ENCODE assay signal across 27 mouse cellular contexts in genomic region chrX:140418467-140418866, GRCm38 (mm10). TPM values are rescaled to one million over a fixed set of nuclear protein-coding genes. Genes with fewer than 3 reads are reported as not detected.
DNase-seq lines count a peak whose midpoint lies in the region; ATAC-seq lines count a peak whose summit lies in the region.
"Had no signal": no experiment of that assay in that cellular context is flagged by ENCODE, and none has a peak within 500 bp of the region (broad histone marks: within the 10 kb centered on the region; RNA-seq: fewer than 3 reads in every experiment).

No protein-coding gene starts in this region.

- H3K9me3 ChIP-seq in kidney, embryonic 15.5 days (replicated peaks), result no peaks in the 10 kb centered on the region
- H3K9me3 ChIP-seq: hindbrain, embryonic 13.5 days; liver, embryonic 13.5 days; midbrain, embryonic 13.5 days; neural tube, embryonic 13.5 days had no signal

- ATAC-seq in kidney, embryonic 15.5 days (replicated peaks; ENCODE audit: low FRiP score), result no peak
- ATAC-seq: CD4-positive, CD25-positive, alpha-beta regulatory T cell, adult 4 months; forebrain, postnatal 0 days; intestine, embryonic 16.5 days; lung, postnatal 0 days; midbrain, embryonic 13.5 days had no signal

- H3K27me3 ChIP-seq in kidney, embryonic 15.5 days, result peaks cover 49% of the 10 kb centered on the region
- H3K27me3 ChIP-seq: heart, embryonic 12.5 days; liver, embryonic 13.5 days had no signal

- H3K36me3 ChIP-seq in kidney, embryonic 15.5 days, result no peaks in the 10 kb centered on the region
- H3K36me3 ChIP-seq: heart, embryonic 12.5 days; liver, embryonic 13.5 days; midbrain, embryonic 13.5 days; neural tube, embryonic 13.5 days had no signal

- no peak overlapping the region for H3K4me2 ChIP-seq in kidney, embryonic 15.5 days
- H3K4me2 ChIP-seq: heart, embryonic 12.5 days; hindbrain, embryonic 13.5 days; liver, embryonic 13.5 days; midbrain, embryonic 13.5 days; neural tube, embryonic 13.5 days had no signal

- no peak overlapping the region for H3K27ac ChIP-seq in kidney, embryonic 15.5 days
- H3K27ac ChIP-seq: heart, adult 2 months; hindbrain, embryonic 13.5 days; liver, embryonic 13.5 days; macrophage; midbrain, embryonic 13.5 days; neural tube, embryonic 13.5 days had no signal

- 97% methylated on average over 4 of the region's 4 CpGs for WGBS in kidney, embryonic 15.5 days

- no peak overlapping the region for H3K4me3 ChIP-seq in kidney, embryonic 15.5 days (replicated peaks)
- H3K4me3 ChIP-seq: erythroblast, embryonic 14.5 days; heart, adult 2 months; heart, embryonic 12.5 days; hindbrain, embryonic 13.5 days; liver, embryonic 13.5 days; midbrain, embryonic 13.5 days; neural tube, embryonic 13.5 days had no signal

- H3K4me1 ChIP-seq in kidney, embryonic 15.5 days, result no peaks in the 10 kb centered on the region
- H3K4me1 ChIP-seq: heart, embryonic 12.5 days; hindbrain, embryonic 13.5 days; liver, embryonic 13.5 days; midbrain, embryonic 13.5 days; neural tube, embryonic 13.5 days had no signal

- no peak overlapping the region for H3K9ac ChIP-seq in kidney, embryonic 15.5 days
- H3K9ac ChIP-seq: forebrain, postnatal 0 days; heart, embryonic 12.5 days; hindbrain, embryonic 13.5 days; liver, embryonic 13.5 days; midbrain, embryonic 13.5 days; neural tube, embryonic 13.5 days had no signal

- DNase-seq in layer of hippocampus, adult 8-10 months (ENCODE audit: low spot score in 2 of 2), result peak; percentile 14 to 27
- DNase-seq in layer of hippocampus, adult 9-10 months (ENCODE audit: low spot score), result no peak
- DNase-seq in right cerebral cortex, adult 2 months (ENCODE audit: low spot score in 2 of 2), result peak; percentile 31 to 58
- DNase-seq in right cerebral cortex, postnatal 4 days, result no peak
- DNase-seq in right cerebral cortex, postnatal 25 days, result peak; percentile 50
- no peak for DNase-seq in kidney, postnatal 36 days
- DNase-seq: adrenal gland, postnatal 36 days; cerebellum, adult 2 months; cerebellum, postnatal 14 days; forebrain, postnatal 0 days; heart, adult 2 months; heart, postnatal 4 days; kidney, adult 9 months; kidney, postnatal 25 days; liver, embryonic 13.5 days; lung, adult 18-20 months; thymus, postnatal 4 days had no signal

RNA-seq across cellular contexts. Expression of gene Prps1, which starts 37.9 kb away (rescaled TPM):
- total RNA-seq in layer of hippocampus, adult 8-10 months (2022), result 10 to 100 TPM; 67.9 to 77.7 (median 73.4) TPM
- 42.7 and 44.0 TPM in 2 replicates for polyA plus RNA-seq in kidney, embryonic 15.5 days (2015; fragmentation: Nextera tagmentation; extraction: Ambion mirVana)

Comparison
In these comparisons a context has a peak if more than half of its experiments do, and no peak if none do; other contexts are left out.
1. DNase-seq: peak in layer of hippocampus, adult 8-10 months (2 of 2), right cerebral cortex, adult 2 months (2 of 2) and right cerebral cortex, postnatal 25 days (single experiment); none in layer of hippocampus, adult 9-10 months (single experiment), right cerebral cortex, postnatal 4 days (single experiment) and kidney, postnatal 36 days (0 of 2).